Comparison of ENCODE assay signal across 11 mouse cellular contexts in genomic region chr8:95020821-95021220, GRCm38 (mm10). TPM values are rescaled to one million over a fixed set of nuclear protein-coding genes. Genes with fewer than 3 reads are reported as not detected.
DNase-seq lines count a peak whose midpoint lies in the region; ATAC-seq and TF ChIP-seq lines count a peak whose summit lies in the region.
"Had no signal": no experiment of that assay in that cellular context is flagged by ENCODE, and none has a peak within 500 bp of the region (broad histone marks: within the 10 kb centered on the region; RNA-seq: fewer than 3 reads in every experiment).

No protein-coding gene starts in this region.

- no peak overlapping the region for H3K4me3 ChIP-seq in forebrain, embryonic 10.5 days
- H3K4me3 ChIP-seq in forebrain, postnatal 0 days (ENCODE audit: low read depth, low read length): no peak overlapping the region
- H3K4me3 ChIP-seq in kidney, embryonic 16.5 days (ENCODE audit: low read length): no peak overlapping the region
- H3K4me3 ChIP-seq in liver, embryonic 15.5 days (replicated peaks): peak overlapping the region; percentile 20; the same call in 1 of the 2 replicates
- H3K4me3 ChIP-seq: intestine, embryonic 15.5 days had no signal

- H3K36me3 ChIP-seq in forebrain, embryonic 10.5 days (replicated peaks): no peaks in the 10 kb centered on the region
- H3K36me3 ChIP-seq in forebrain, postnatal 0 days (ENCODE audit: insufficient read depth): peaks cover 3% of the 10 kb centered on the region; the same call in 1 of the 2 replicates
- no peaks in the 10 kb centered on the region for H3K36me3 ChIP-seq in kidney, embryonic 16.5 days (ENCODE audit: insufficient read depth, low read length)
- no peaks in the 10 kb centered on the region for H3K36me3 ChIP-seq in liver, embryonic 15.5 days (replicated peaks)
- H3K36me3 ChIP-seq: intestine, embryonic 15.5 days had no signal

- peaks cover 41% of the 10 kb centered on the region for H3K4me1 ChIP-seq in forebrain, embryonic 10.5 days
- H3K4me1 ChIP-seq in forebrain, postnatal 0 days (ENCODE audit: insufficient read depth): no peaks in the 10 kb centered on the region
- peaks cover 7% of the 10 kb centered on the region; the same call in 1 of the 2 replicates for H3K4me1 ChIP-seq in kidney, embryonic 16.5 days (ENCODE audit: insufficient read depth, low read length)
- H3K4me1 ChIP-seq in liver, embryonic 15.5 days (replicated peaks): peaks cover 16% of the 10 kb centered on the region
- H3K4me1 ChIP-seq: intestine, embryonic 15.5 days had no signal

- no peaks in the 10 kb centered on the region for H3K27me3 ChIP-seq in forebrain, embryonic 10.5 days (ENCODE audit: poor library complexity, severe bottlenecking)
- no peaks in the 10 kb centered on the region for H3K27me3 ChIP-seq in forebrain, postnatal 0 days (ENCODE audit: insufficient read depth, low read length)
- H3K27me3 ChIP-seq in kidney, embryonic 16.5 days (ENCODE audit: insufficient read depth, low read length): no peaks in the 10 kb centered on the region
- H3K27me3 ChIP-seq in liver, embryonic 15.5 days: peaks cover 4% of the 10 kb centered on the region; the same call in 1 of the 2 replicates
- H3K27me3 ChIP-seq: intestine, embryonic 15.5 days had no signal

- H3K27ac ChIP-seq in forebrain, embryonic 10.5 days: peak overlapping the region; percentile 36
- no peak overlapping the region for H3K27ac ChIP-seq in forebrain, postnatal 0 days (ENCODE audit: low read depth, low read length)
- H3K27ac ChIP-seq in kidney, embryonic 16.5 days (ENCODE audit: low read length): peak overlapping the region; percentile 81; the same call in 1 of the 2 replicates
- H3K27ac ChIP-seq in liver, embryonic 15.5 days (replicated peaks): no peak overlapping the region
- H3K27ac ChIP-seq: intestine, embryonic 15.5 days had no signal

- no peak for TF ChIP-seq CTCF in forebrain, postnatal 0 days (IDR thresholded peaks at IDR 0.05; ENCODE audit: low read depth)

- no peak overlapping the region for H3K4me2 ChIP-seq in forebrain, postnatal 0 days (ENCODE audit: low read depth)
- peak overlapping the region; percentile 22 for H3K4me2 ChIP-seq in kidney, embryonic 16.5 days (replicated peaks; ENCODE audit: low read depth, low read length)
- H3K4me2 ChIP-seq in liver, embryonic 15.5 days: peak overlapping the region; percentile 44
- H3K4me2 ChIP-seq: intestine, embryonic 15.5 days had no signal

- H3K9ac ChIP-seq in forebrain, postnatal 0 days: no peak overlapping the region
- no peak overlapping the region for H3K9ac ChIP-seq in kidney, embryonic 16.5 days (replicated peaks; ENCODE audit: low read length)
- H3K9ac ChIP-seq in liver, embryonic 15.5 days: no peak overlapping the region
- H3K9ac ChIP-seq: intestine, embryonic 15.5 days had no signal

- no peak for DNase-seq in forebrain, embryonic 10.5 days (ENCODE audit: extremely low spot score, low spot score)
- DNase-seq in forebrain, postnatal 0 days: no peak
- DNase-seq in kidney, postnatal 14 days: no peak
- DNase-seq in CD4-positive helper T cell, adult 2 months (ENCODE audit: low read depth, low spot score): peak; percentile 61
- no peak for DNase-seq in adrenal gland, adult (ENCODE audit: inconsistent age in 2 of 2, low spot score in 1 of 2)
- no peak for DNase-seq in adrenal gland, postnatal 14 days
- DNase-seq: gastrocnemius, postnatal 14 days; layer of hippocampus, postnatal 36 days had no signal

- WGBS in forebrain, embryonic 10.5 days: 86% methylated on average over 10 of the region's 10 CpGs
- 86% methylated on average over 10 of the region's 10 CpGs for WGBS in forebrain, postnatal 0 days
- 63% methylated on average over 10 of the region's 10 CpGs for WGBS in kidney, embryonic 16.5 days
- 13% methylated on average over 10 of the region's 10 CpGs for WGBS in liver, embryonic 15.5 days (ENCODE audit: insufficient replicate concordance)

- H3K9me3 ChIP-seq in forebrain, embryonic 10.5 days: no peaks in the 10 kb centered on the region; the same call in 1 of the 2 replicates
- no peaks in the 10 kb centered on the region for H3K9me3 ChIP-seq in forebrain, postnatal 0 days (ENCODE audit: low read length)
- no peaks in the 10 kb centered on the region for H3K9me3 ChIP-seq in kidney, embryonic 16.5 days (ENCODE audit: low read length)
- H3K9me3 ChIP-seq in liver, embryonic 15.5 days (replicated peaks): no peaks in the 10 kb centered on the region
- H3K9me3 ChIP-seq: intestine, embryonic 15.5 days had no signal

- no peak for ATAC-seq in forebrain, postnatal 0 days
- no peak for ATAC-seq in kidney, embryonic 16.5 days (ENCODE audit: low FRiP score, low TSS enrichment)
- no peak for ATAC-seq in liver, embryonic 15.5 days (ENCODE audit: insufficient read depth)
- ATAC-seq: intestine, embryonic 15.5 days had no signal

RNA-seq across cellular contexts. Expression of gene Adgrg3, which starts 3.3 kb away (rescaled TPM):
- 4.9 and 5.2 TPM in 2 replicates for polyA plus RNA-seq in forebrain, embryonic 10.5 days (2016; fragmentation: Nextera tagmentation; extraction: Ambion mirVana)
- total RNA-seq in forebrain, postnatal 0 days (2014; rRNA removed): 0.67 and 1.2 TPM in 2 replicates
- polyA plus RNA-seq in forebrain, postnatal 0 days (2015; fragmentation: Nextera tagmentation; extraction: Ambion mirVana): 0.47 and 0.69 TPM in 2 replicates
- polyA plus RNA-seq in kidney, embryonic 16.5 days (2015; fragmentation: Nextera tagmentation; extraction: Ambion mirVana): 5.0 and 5.1 TPM in 2 replicates
- polyA plus RNA-seq in liver, embryonic 15.5 days (2015; fragmentation: Nextera tagmentation; extraction: Ambion mirVana): 8.3 and 9.3 TPM in 2 replicates
- total RNA-seq in adrenal gland, postnatal 14 days (2021): 4.0 and 4.2 TPM in 2 replicates

RNA-seq across cellular contexts. Expression of gene Drc7, which starts 34.1 kb away (rescaled TPM):
- polyA plus RNA-seq in forebrain, embryonic 10.5 days (2016; fragmentation: Nextera tagmentation; extraction: Ambion mirVana): 0.18 and 0.24 TPM in 2 replicates
- total RNA-seq in forebrain, postnatal 0 days (2014; rRNA removed): 1.9 and 4.4 TPM in 2 replicates
- polyA plus RNA-seq in forebrain, postnatal 0 days (2015; fragmentation: Nextera tagmentation; extraction: Ambion mirVana): 2.1 and 3.7 TPM in 2 replicates
- 0.05 TPM in 1 of 2 replicates, not detected in the other for polyA plus RNA-seq in kidney, embryonic 16.5 days (2015; fragmentation: Nextera tagmentation; extraction: Ambion mirVana)
- 0.35 and 0.39 TPM in 2 replicates for polyA plus RNA-seq in liver, embryonic 15.5 days (2015; fragmentation: Nextera tagmentation; extraction: Ambion mirVana)
- not detected in 2 replicates for total RNA-seq in adrenal gland, postnatal 14 days (2021)
- total RNA-seq: gastrocnemius, postnatal 14 days had no signal
- polyA plus RNA-seq: intestine, embryonic 15.5 days had no signal

RNA-seq across cellular contexts. Expression of gene Adgrg1, which starts 46.3 kb away (rescaled TPM):
- polyA plus RNA-seq in forebrain, embryonic 10.5 days (2016; fragmentation: Nextera tagmentation; extraction: Ambion mirVana): 94.8 and 107 TPM in 2 replicates
- 107 and 188 TPM in 2 replicates for total RNA-seq in forebrain, postnatal 0 days (2014; rRNA removed)
- 79.8 and 101 TPM in 2 replicates for polyA plus RNA-seq in forebrain, postnatal 0 days (2015; fragmentation: Nextera tagmentation; extraction: Ambion mirVana)
- polyA plus RNA-seq in kidney, embryonic 16.5 days (2015; fragmentation: Nextera tagmentation; extraction: Ambion mirVana): 66.2 and 67.8 TPM in 2 replicates
- 45.2 and 46.1 TPM in 2 replicates for polyA plus RNA-seq in liver, embryonic 15.5 days (2015; fragmentation: Nextera tagmentation; extraction: Ambion mirVana)
- total RNA-seq in adrenal gland, postnatal 14 days (2021): 35.5 and 54.3 TPM in 2 replicates

Comparison
In these comparisons a context has a peak if more than half of its experiments do, and no peak if none do; other contexts are left out.
1. H3K27ac ChIP-seq: peak in forebrain, embryonic 10.5 days (single experiment) and kidney, embryonic 16.5 days (single experiment); none in forebrain, postnatal 0 days (single experiment) and liver, embryonic 15.5 days (single experiment).